Comparison of ENCODE assay signal across 8 mouse cellular contexts in the genomic region with DNA sequence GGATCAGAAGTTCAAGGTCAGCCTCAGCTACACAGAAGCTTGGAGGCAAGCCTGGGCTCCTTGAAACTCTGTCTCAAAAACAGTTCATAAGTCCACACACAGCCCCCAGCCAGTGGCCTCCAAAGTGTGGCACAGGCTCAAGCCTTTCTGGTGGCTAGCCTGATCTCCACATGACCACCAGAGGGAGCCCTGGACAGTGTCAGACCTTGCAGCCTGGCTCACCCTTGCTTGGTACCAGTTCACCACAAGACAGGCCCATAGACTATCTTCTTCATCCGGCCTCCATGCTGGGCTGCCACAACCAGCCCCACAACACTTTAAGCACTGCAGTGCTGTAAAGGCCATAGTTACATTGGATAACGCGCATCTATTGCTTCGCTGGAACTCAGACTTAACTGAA.
A peak's percentile ranks its signal among the peaks of the same experiment; 100 is the strongest.
DNase-seq lines count a peak whose midpoint lies in the region; ATAC-seq lines count a peak whose summit lies in the region.
"Had no signal": no experiment of that assay in that cellular context is flagged by ENCODE, and none has a peak within 500 bp of the region (broad histone marks: within the 10 kb centered on the region; RNA-seq: fewer than 3 reads in every experiment).

No protein-coding gene starts in this region.

- no peak overlapping the region for H3K4me3 ChIP-seq in intestine, embryonic 16.5 days (ENCODE audit: low read length)
- H3K4me3 ChIP-seq in midbrain, embryonic 11.5 days (ENCODE audit: low read depth, low read length): no peak overlapping the region
- H3K4me3 ChIP-seq: neural tube, embryonic 13.5 days had no signal

- peaks cover 12% of the 10 kb centered on the region; the same call in 1 of the 2 replicates for H3K4me1 ChIP-seq in intestine, embryonic 16.5 days (ENCODE audit: control insufficient read depth, insufficient read depth, low read length)
- no peaks in the 10 kb centered on the region for H3K4me1 ChIP-seq in midbrain, embryonic 11.5 days (ENCODE audit: control insufficient read depth, insufficient read depth, low read length)

- H3K27me3 ChIP-seq in intestine, embryonic 16.5 days (replicated peaks; ENCODE audit: control insufficient read depth, insufficient read depth, low read length): no peaks in the 10 kb centered on the region
- H3K27me3 ChIP-seq in midbrain, embryonic 11.5 days (ENCODE audit: control insufficient read depth, insufficient read depth, low read length): no peaks in the 10 kb centered on the region

- intact Hi-C loops in gastrocnemius, postnatal 14 days (cut with DNase I; ENCODE audit: low total_unique reads): loop anchor here (5.0 kb wide), 1 partner anchor 184 kb away; no protein-coding TSS in a partner anchor
- intact Hi-C loops in left cerebral cortex, postnatal 25 days (cut with DNase I): loop anchor here (1.0 to 5.0 kb wide), 2 partner anchors 109 to 169 kb away; no protein-coding TSS in a partner anchor

- no peaks in the 10 kb centered on the region for H3K36me3 ChIP-seq in intestine, embryonic 16.5 days (ENCODE audit: control insufficient read depth, insufficient read depth, low read length)
- no peaks in the 10 kb centered on the region for H3K36me3 ChIP-seq in midbrain, embryonic 11.5 days (ENCODE audit: control insufficient read depth, insufficient read depth, low read length)
- H3K36me3 ChIP-seq: neural tube, embryonic 13.5 days had no signal

- no peak overlapping the region for H3K4me2 ChIP-seq in intestine, embryonic 16.5 days (ENCODE audit: low read depth, low read length)
- no peak overlapping the region for H3K4me2 ChIP-seq in midbrain, embryonic 11.5 days
- H3K4me2 ChIP-seq: neural tube, embryonic 13.5 days had no signal

- H3K9me3 ChIP-seq in intestine, embryonic 16.5 days (ENCODE audit: control insufficient read depth, low read length): no peaks in the 10 kb centered on the region
- no peaks in the 10 kb centered on the region for H3K9me3 ChIP-seq in midbrain, embryonic 11.5 days (ENCODE audit: control insufficient read depth, low read length)
- H3K9me3 ChIP-seq: neural tube, embryonic 13.5 days had no signal

- 73% methylated on average over 4 of the region's 4 CpGs for WGBS in intestine, embryonic 16.5 days
- WGBS in midbrain, embryonic 11.5 days: 72% methylated on average over 4 of the region's 4 CpGs

- no peak overlapping the region for H3K27ac ChIP-seq in intestine, embryonic 16.5 days (ENCODE audit: low read length)
- H3K27ac ChIP-seq in midbrain, embryonic 11.5 days (ENCODE audit: low read depth, low read length): no peak overlapping the region
- H3K27ac ChIP-seq: neural tube, embryonic 13.5 days had no signal

- H3K9ac ChIP-seq in intestine, embryonic 16.5 days (ENCODE audit: low read depth, low read length): no peak overlapping the region
- no peak overlapping the region for H3K9ac ChIP-seq in midbrain, embryonic 11.5 days (ENCODE audit: low read length)
- H3K9ac ChIP-seq: neural tube, embryonic 13.5 days had no signal

- ATAC-seq in intestine, embryonic 16.5 days: peak; percentile 54
- 0 out of 2 replicates have a peak, but pooled peaks have one; percentile 40 for ATAC-seq in midbrain, embryonic 11.5 days (ENCODE audit: low FRiP score)

- peak; percentile 83 to 93 for DNase-seq in adrenal gland, adult (ENCODE audit: inconsistent age in 2 of 2, low spot score in 1 of 2)
- DNase-seq in cerebellum, postnatal 36 days: peak; percentile 71 to 74
- peak; percentile 84 for DNase-seq in gastrocnemius, postnatal 14 days
- peak; percentile 61 to 75 for DNase-seq in left cerebral cortex, postnatal 25 days (ENCODE audit: low spot score in 2 of 2)
- peak; percentile 91 for DNase-seq in midbrain, embryonic 11.5 days (ENCODE audit: low spot score, missing footprints)
- DNase-seq in spleen, postnatal 36 days (ENCODE audit: low spot score in 2 of 2): peak; percentile 54 to 55
